Mouse (Mus musculus): ENCODE results near the gene Hnrnpll. TPM values are rescaled to one million over a fixed set of nuclear protein-coding genes. Genes with fewer than 3 reads are reported as not detected.
"Not testable (repeated sequence)": the region's sequence is repeated elsewhere in the genome, so short reads cannot be mapped to it uniquely, and the experiment has no call there.

The Hnrnpll gene
- polyA plus RNA-seq, 1 experiment from 2014 or later, result 37.2 TPM

GRCm38 (mm10) chr17:80058501-80058900 lies 3.6 kb downstream of the Hnrnpll start:
- no peak overlapping the region for H3K4me3 ChIP-seq
- H3K4me2 ChIP-seq, result peak overlapping the region; percentile 8
- H3K36me3 ChIP-seq, result no peaks in the 10 kb centered on the region
- WGBS, result 21% methylated on average over 1 of the region's 1 CpGs
- no peaks in the 10 kb centered on the region for H3K9me3 ChIP-seq (replicated peaks)
- no peak overlapping the region for H3K9ac ChIP-seq
- no peak for ATAC-seq (replicated peaks; ENCODE audit: insufficient number of reproducible peaks, insufficient read depth, low FRiP score, low read depth)
- H3K27ac ChIP-seq, result no peak overlapping the region
- no peaks in the 10 kb centered on the region for H3K27me3 ChIP-seq
- peaks cover 38% of the 10 kb centered on the region for H3K4me1 ChIP-seq (replicated peaks)

DNA sequence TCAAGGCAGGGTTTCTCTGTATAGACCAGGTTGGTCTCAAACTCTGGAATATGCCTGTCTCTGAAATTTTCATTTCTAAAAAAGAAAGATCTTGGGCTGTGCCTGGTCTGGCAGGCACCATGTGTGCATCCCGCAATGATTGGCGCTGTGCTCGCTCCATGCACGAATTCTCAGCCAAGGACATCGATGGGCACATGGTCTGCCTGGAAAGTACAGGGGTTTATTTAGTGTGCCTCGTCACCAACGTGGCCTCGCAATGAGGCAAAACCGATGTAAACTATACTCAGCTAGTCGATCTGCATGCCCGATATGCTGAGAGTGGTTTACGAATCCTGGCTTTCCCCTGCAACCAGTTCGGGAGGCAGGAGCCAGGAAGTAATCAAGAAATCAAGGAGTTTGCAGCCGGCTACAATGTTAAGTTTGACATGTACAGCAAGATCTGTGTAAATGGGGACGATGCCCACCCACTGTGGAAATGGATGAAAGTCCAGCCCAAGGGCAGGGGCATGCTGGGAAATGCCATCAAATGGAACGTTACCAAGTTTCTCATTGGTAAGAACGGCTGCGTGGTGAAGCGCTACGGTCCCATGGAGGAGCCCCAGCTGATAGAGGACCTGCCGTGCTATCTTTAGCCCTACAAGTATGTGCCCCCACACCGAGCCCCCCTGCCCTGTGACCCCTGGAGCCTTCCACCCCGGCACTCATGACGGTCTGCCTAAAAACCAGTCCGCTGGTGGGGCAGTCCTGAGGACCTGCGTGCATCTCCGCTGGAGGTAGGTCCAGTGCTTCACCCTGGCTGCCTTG lies 8.0 kb downstream of the Hnrnpll start:
- ATAC-seq (replicated peaks; ENCODE audit: insufficient number of reproducible peaks, insufficient read depth, low FRiP score, low read depth), result peak; percentile 75
- Histone ChIP-seq H3K27ac (peak overlapping the region; percentile 79), H3K9me3 (replicated peaks) (no peaks in the 10 kb centered on the region), H3K4me1 (replicated peaks) (peaks cover 25% of the 10 kb centered on the region), H3K27me3 (no peaks in the 10 kb centered on the region), H3K4me2 (peak overlapping the region; percentile 64), H3K36me3 (peaks cover 30% of the 10 kb centered on the region), H3K4me3 (peak overlapping the region; percentile 40), H3K9ac (no peak overlapping the region)
- 45% methylated on average over 27 of the region's 27 CpGs for whole genome bisulfite sequencing

- Histone ChIP-seq H3K9ac (no peak overlapping the region), H3K4me2 (no peak overlapping the region), H3K4me3 (no peak overlapping the region), H3K4me1 (replicated peaks) (peaks cover 12% of the 10 kb centered on the region), H3K9me3 (replicated peaks) (no peaks in the 10 kb centered on the region), H3K27ac (0 out of 2 replicates have a peak overlapping the region, but pooled peaks have one; percentile 10), H3K27me3 (no peaks in the 10 kb centered on the region), H3K36me3 (peaks cover 48% of the 10 kb centered on the region)
- no peak for ATAC-seq (replicated peaks; ENCODE audit: insufficient number of reproducible peaks, insufficient read depth, low FRiP score, low read depth)
- 81% methylated on average over 1 of the region's 1 CpGs for whole genome bisulfite sequencing
Observed at GRCm38 (mm10) chr17:80051682-80052081, 10.5 kb downstream of the Hnrnpll start.

- ATAC-seq (replicated peaks; ENCODE audit: insufficient number of reproducible peaks, insufficient read depth, low FRiP score, low read depth); H3K4me1 ChIP-seq (replicated peaks); H3K9ac ChIP-seq; H3K27ac ChIP-seq; H3K9me3 ChIP-seq (replicated peaks); H3K27me3 ChIP-seq; H3K4me2 ChIP-seq; H3K4me3 ChIP-seq: not testable (repeated sequence)
- peaks cover 57% of the 10 kb centered on the region for H3K36me3 ChIP-seq
Observed at GRCm38 (mm10) chr17:80049300-80049699, 12.8 kb downstream of the Hnrnpll start.

GRCm38 (mm10) chr17:80048230-80048629 lies 13.9 kb downstream of the Hnrnpll start:
- H3K4me2 ChIP-seq, result no peak overlapping the region
- H3K4me3 ChIP-seq, result no peak overlapping the region
- H3K36me3 ChIP-seq, result peaks cover 59% of the 10 kb centered on the region
- 0 out of 2 replicates have a peak, but pooled peaks cover 4% of the 10 kb centered on the region for H3K4me1 ChIP-seq (replicated peaks)
- H3K9me3 ChIP-seq (replicated peaks), result no peaks in the 10 kb centered on the region
- H3K27ac ChIP-seq, result no peak overlapping the region
- no peaks in the 10 kb centered on the region for H3K27me3 ChIP-seq
- ATAC-seq (replicated peaks; ENCODE audit: insufficient number of reproducible peaks, insufficient read depth, low FRiP score, low read depth), result no peak
- 64% methylated on average over 7 of the region's 7 CpGs for WGBS
- no peak overlapping the region for H3K9ac ChIP-seq

- Histone ChIP-seq H3K9me3 (replicated peaks) (no peaks in the 10 kb centered on the region), H3K27me3 (no peaks in the 10 kb centered on the region), H3K4me3 (no peak overlapping the region), H3K27ac (no peak overlapping the region), H3K9ac (no peak overlapping the region), H3K4me1 (replicated peaks) (no peaks in the 10 kb centered on the region), H3K36me3 (peaks cover 47% of the 10 kb centered on the region), H3K4me2 (no peak overlapping the region)
- no peak for ATAC-seq (replicated peaks; ENCODE audit: insufficient number of reproducible peaks, insufficient read depth, low FRiP score, low read depth)
- WGBS, result 78% methylated on average over 1 of the region's 1 CpGs
Observed at GRCm38 (mm10) chr17:80041739-80042138, 20.4 kb downstream of the Hnrnpll start.

DNA sequence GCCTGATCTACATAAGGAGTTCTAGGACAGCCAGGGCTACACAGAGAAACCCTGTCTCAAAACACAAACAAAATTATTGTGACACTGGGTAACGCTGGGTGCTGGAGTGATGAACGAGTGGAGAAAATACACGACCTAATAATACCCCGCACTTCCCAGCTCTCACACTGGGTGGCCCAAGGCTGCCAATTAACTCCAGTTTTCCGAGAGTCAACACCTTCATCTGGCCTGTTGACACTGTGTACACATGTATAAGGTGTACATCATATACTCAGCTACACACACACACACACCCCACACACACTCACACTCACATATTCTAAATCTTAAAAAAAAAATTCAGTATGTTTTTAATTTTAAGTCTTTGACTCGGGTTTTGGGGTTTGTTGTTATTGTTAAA lies 33.5 kb downstream of the Hnrnpll start:
- Histone ChIP-seq H3K9ac (no peak overlapping the region), H3K4me3 (no peak overlapping the region), H3K27ac (no peak overlapping the region), H3K4me1 (replicated peaks) (no peaks in the 10 kb centered on the region), H3K36me3 (peaks cover 44% of the 10 kb centered on the region), H3K9me3 (replicated peaks) (no peaks in the 10 kb centered on the region), H3K4me2 (no peak overlapping the region), H3K27me3 (no peaks in the 10 kb centered on the region)
- ATAC-seq (replicated peaks; ENCODE audit: insufficient number of reproducible peaks, insufficient read depth, low FRiP score, low read depth), result no peak; the same call in 1 of the 2 replicates
- WGBS, result 89% methylated on average over 6 of the region's 6 CpGs

- Histone ChIP-seq H3K9ac (no peak overlapping the region), H3K4me2 (no peak overlapping the region), H3K27ac (no peak overlapping the region), H3K27me3 (no peaks in the 10 kb centered on the region), H3K4me1 (replicated peaks) (no peaks in the 10 kb centered on the region), H3K36me3 (peaks cover 24% of the 10 kb centered on the region), H3K4me3 (no peak overlapping the region), H3K9me3 (replicated peaks) (no peaks in the 10 kb centered on the region)
- ATAC-seq (replicated peaks; ENCODE audit: insufficient number of reproducible peaks, insufficient read depth, low FRiP score, low read depth), result no peak
- WGBS, result 90% methylated on average over 5 of the region's 5 CpGs
Observed at GRCm38 (mm10) chr17:80026189-80026936, 35.8 kb downstream of the Hnrnpll start.

DNA sequence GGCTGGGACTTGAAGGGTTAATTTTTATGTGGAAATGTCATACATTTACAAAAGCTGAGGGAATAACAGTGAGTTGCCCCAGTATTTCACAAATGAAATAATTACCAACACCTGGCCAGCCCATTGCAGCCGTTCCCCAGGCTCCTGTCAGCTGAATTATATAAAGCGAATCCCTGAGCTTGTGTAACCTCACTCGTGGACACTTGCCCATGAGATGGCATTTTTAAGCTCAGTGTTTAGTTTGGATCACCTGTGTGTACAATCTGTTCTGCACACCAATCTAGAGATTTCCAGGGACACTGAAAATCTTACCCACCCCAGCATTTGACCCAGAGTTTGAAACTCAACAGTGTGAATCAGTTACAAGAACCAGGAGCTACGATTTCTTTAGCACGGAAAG lies 40.0 kb downstream of the Hnrnpll start:
- 64% methylated on average over 5 of the region's 5 CpGs for WGBS
- no peak for ATAC-seq (replicated peaks; ENCODE audit: insufficient number of reproducible peaks, insufficient read depth, low FRiP score, low read depth)

GRCm38 (mm10) chr17:80020495-80020894 lies 41.6 kb downstream of the Hnrnpll start:
- Histone ChIP-seq H3K9me3 (replicated peaks) (no peaks in the 10 kb centered on the region), H3K36me3 (no peaks in the 10 kb centered on the region), H3K9ac (no peak overlapping the region), H3K4me3 (no peak overlapping the region), H3K4me1 (replicated peaks) (peaks cover 10% of the 10 kb centered on the region), H3K27me3 (no peaks in the 10 kb centered on the region), H3K27ac (no peak overlapping the region), H3K4me2 (no peak overlapping the region)
- no peak for ATAC-seq (replicated peaks; ENCODE audit: insufficient number of reproducible peaks, insufficient read depth, low FRiP score, low read depth)
- WGBS, result 72% methylated on average over 2 of the region's 2 CpGs

More for the DNA sequence above, 40.0 kb downstream of the Hnrnpll start:
- no peaks in the 10 kb centered on the region for H3K27me3 ChIP-seq
- no peak overlapping the region for H3K9ac ChIP-seq
- H3K4me2 ChIP-seq, result no peak overlapping the region
- no peaks in the 10 kb centered on the region for H3K9me3 ChIP-seq (replicated peaks)
- H3K36me3 ChIP-seq, result peaks cover 3% of the 10 kb centered on the region; the same call in 1 of the 2 replicates
- no peak overlapping the region for H3K4me3 ChIP-seq
- H3K27ac ChIP-seq, result no peak overlapping the region
- H3K4me1 ChIP-seq (replicated peaks), result peaks cover 10% of the 10 kb centered on the region

GRCm38 (mm10) chr17:80018976-80019541 lies 43.1 kb downstream of the Hnrnpll start:
- Histone ChIP-seq H3K4me1 (replicated peaks) (peaks cover 10% of the 10 kb centered on the region), H3K9ac (peak overlapping the region; percentile 44; the same call in 1 of the 2 replicates), H3K27me3 (no peaks in the 10 kb centered on the region), H3K9me3 (replicated peaks) (no peaks in the 10 kb centered on the region), H3K4me2 (peak overlapping the region; percentile 67), H3K36me3 (no peaks in the 10 kb centered on the region), H3K4me3 (peak overlapping the region; percentile 37), H3K27ac (0 out of 2 replicates have a peak overlapping the region, but pooled peaks have one; percentile 15)
- ATAC-seq (replicated peaks; ENCODE audit: insufficient number of reproducible peaks, insufficient read depth, low FRiP score, low read depth), result peak; percentile 48; the same call in 1 of the 2 replicates
- 13% methylated on average over 22 of the region's 22 CpGs for WGBS
